Mouse (Mus musculus): ENCODE data around the gene Gemin2. TPM values are rescaled to one million over a fixed set of nuclear protein-coding genes. Genes with fewer than 3 reads are reported as not detected.
"Not testable (repeated sequence)": the region's sequence is repeated elsewhere in the genome, so short reads cannot be mapped to it uniquely, and the experiment has no call there.

Gemin2 gene
- 23.6 and 26.4 TPM in 2 replicates for polyA plus RNA-seq (2015; fragmentation: Nextera tagmentation; extraction: Ambion mirVana)

DNA sequence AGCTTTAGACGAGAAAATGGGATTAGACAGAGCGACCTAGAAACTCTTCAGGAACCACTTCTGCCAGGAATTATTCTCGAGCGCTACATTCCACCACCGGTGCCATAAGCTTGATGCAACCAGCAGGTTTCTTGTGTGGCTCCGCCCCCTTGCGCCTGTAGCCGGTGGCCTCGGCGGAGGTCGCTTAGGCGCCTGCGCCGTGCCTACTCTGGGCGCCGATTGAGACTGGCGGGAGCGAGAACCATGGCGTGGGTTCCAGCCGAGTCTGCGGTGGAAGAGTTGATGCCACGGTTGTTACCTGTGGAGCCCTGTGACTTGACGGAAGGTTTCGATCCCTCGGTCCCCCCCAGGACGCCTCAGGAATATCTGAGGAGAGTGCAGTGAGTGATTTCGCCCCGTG, at the start of gene Gemin2:
Gene Gemin2 (plus strand): TSS at position 160 of the 400 bp plus-strand sequence.
- H3K4me1 ChIP-seq, result peaks cover 19% of the 10 kb centered on the region
- WGBS, result under 1% methylated on average over 28 of the region's 28 CpGs
- H3K27ac ChIP-seq (replicated peaks), result peak within 1 kb of the TSS; percentile 91
- H3K27me3 ChIP-seq, result no peaks in the 10 kb centered on the region
- H3K4me2 ChIP-seq (replicated peaks), result peak within 1 kb of the TSS; percentile 71
- no peaks in the 10 kb centered on the region; the same call in 1 of the 2 replicates for H3K36me3 ChIP-seq
- peak; percentile 75 for ATAC-seq (ENCODE audit: insufficient number of reproducible peaks, low FRiP score, low TSS enrichment, low read depth)
- peak within 1 kb of the TSS; percentile 86 for H3K4me3 ChIP-seq (replicated peaks)
- peak within 1 kb of the TSS; percentile 37 for H3K9ac ChIP-seq
- no peaks in the 10 kb centered on the region for H3K9me3 ChIP-seq (replicated peaks)

DNA sequence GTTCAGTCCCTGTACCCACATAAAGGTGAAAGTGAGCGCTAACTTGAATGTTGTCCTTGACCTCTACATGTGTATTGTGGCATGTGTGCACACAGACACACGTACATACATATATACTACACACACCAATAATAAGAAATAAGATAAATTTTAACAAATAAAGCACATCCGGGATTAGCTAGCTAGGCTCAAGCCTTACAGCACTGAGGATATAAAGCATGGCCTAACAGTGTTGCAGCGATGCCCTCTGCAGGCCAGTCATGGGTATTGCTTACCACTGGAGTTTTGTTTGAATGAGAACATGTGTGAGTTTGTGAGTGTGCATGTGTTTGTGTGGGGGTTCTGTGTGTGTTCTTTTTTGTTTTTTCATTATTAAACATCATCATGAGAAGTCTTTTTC, 48.6 kb upstream of the Gemin2 start:
- ATAC-seq (ENCODE audit: insufficient number of reproducible peaks, low FRiP score, low TSS enrichment, low read depth), result no peak
- H3K36me3 ChIP-seq, result peaks cover 66% of the 10 kb centered on the region
- no peaks in the 10 kb centered on the region for H3K27me3 ChIP-seq

DNA sequence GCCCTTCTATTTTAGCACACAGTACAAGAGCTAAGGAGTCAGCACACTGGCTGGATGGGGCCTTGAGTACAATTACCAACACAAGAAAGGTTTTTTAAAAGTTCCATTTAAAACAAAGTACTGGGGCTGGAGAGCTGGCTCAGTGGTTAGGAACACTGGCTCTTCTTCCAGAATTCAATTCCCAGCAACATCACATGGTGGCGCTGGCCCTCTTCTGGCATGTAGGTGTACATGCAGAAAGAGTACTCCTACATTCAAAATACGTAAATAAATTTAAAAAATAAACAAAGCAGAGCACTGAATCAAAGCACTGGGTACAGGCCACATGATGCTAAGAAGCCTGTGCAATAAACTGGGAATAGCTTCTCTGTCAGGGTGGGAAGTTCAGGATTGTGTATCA, 36.2 kb upstream of the Gemin2 start:
- no peak for ATAC-seq (ENCODE audit: insufficient number of reproducible peaks, low FRiP score, low TSS enrichment, low read depth)
- WGBS, result 78% methylated on average over 2 of the region's 2 CpGs
- Histone ChIP-seq H3K4me1 (no peaks in the 10 kb centered on the region), H3K27ac (replicated peaks) (no peak overlapping the region), H3K27me3 (no peaks in the 10 kb centered on the region), H3K9ac (no peak overlapping the region), H3K36me3 (peaks cover 55% of the 10 kb centered on the region), H3K9me3 (replicated peaks) (no peaks in the 10 kb centered on the region), H3K4me3 (replicated peaks) (no peak overlapping the region), H3K4me2 (replicated peaks) (no peak overlapping the region)

More for the DNA sequence above, 48.6 kb upstream of the Gemin2 start:
- Histone ChIP-seq H3K27ac (replicated peaks) (no peak overlapping the region), H3K4me2 (replicated peaks) (no peak overlapping the region), H3K9me3 (replicated peaks) (no peaks in the 10 kb centered on the region), H3K4me1 (no peaks in the 10 kb centered on the region), H3K9ac (no peak overlapping the region), H3K4me3 (replicated peaks) (no peak overlapping the region)
- WGBS, result 70% methylated on average over 4 of the region's 4 CpGs

DNA sequence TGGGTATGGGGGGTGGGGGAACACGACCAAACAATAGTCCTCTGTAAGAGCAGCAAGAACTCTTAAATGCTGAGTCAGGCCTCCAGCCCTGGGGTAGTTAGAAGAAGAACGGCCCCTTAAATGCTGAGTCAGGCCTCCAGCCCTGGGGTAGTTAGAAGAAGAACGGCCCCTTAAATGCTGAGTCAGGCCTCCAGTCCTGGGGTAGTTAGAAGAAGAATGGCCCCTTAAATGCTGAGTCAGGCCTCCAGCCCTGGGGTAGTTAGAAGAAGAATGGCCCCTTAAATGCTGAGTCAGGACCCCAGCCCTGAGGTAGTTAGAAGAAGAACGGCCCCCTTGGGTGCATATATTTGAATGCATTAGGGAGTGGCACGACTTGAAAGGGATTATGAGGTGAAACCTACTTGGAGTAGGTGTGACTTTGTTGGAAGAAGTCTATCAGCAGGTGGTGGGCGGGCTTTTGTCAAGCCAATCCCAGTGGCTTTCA, 32.0 kb upstream of the Gemin2 start:
- H3K4me2 ChIP-seq (replicated peaks); H3K27me3 ChIP-seq; H3K9me3 ChIP-seq (replicated peaks); H3K4me3 ChIP-seq (replicated peaks); ATAC-seq (ENCODE audit: insufficient number of reproducible peaks, low FRiP score, low TSS enrichment, low read depth); H3K4me1 ChIP-seq; H3K27ac ChIP-seq (replicated peaks); H3K9ac ChIP-seq: not testable (repeated sequence)
- peaks cover 68% of the 10 kb centered on the region for H3K36me3 ChIP-seq
- 74% methylated on average over 6 of the region's 6 CpGs for WGBS

DNA sequence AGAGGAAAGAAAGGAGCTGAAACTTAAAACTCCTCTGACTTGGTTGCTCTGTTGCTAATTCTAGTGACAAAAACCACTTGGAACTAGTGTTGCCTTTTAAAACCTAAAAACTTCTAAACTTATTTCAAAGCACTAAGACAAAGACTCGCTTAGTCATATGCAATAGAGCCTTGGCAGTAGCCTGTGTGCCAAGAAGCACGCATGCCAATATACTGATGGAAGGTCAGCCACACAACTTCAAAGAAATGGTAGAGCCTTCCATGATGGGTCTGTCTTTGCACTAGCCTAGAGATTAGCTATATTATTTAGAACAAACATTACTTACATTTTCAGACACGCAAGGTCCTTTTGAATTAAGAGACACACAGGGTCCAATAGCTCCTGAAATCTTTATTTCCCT, 27.4 kb upstream of the Gemin2 start:
- H3K36me3 ChIP-seq, result peaks cover 72% of the 10 kb centered on the region
- H3K9ac ChIP-seq, result no peak overlapping the region
- H3K4me3 ChIP-seq (replicated peaks), result no peak overlapping the region
- no peak overlapping the region for H3K4me2 ChIP-seq (replicated peaks)
- no peaks in the 10 kb centered on the region for H3K9me3 ChIP-seq (replicated peaks)
- H3K27me3 ChIP-seq, result no peaks in the 10 kb centered on the region
- no peak overlapping the region for H3K27ac ChIP-seq (replicated peaks)
- no peaks in the 10 kb centered on the region for H3K4me1 ChIP-seq
- 96% methylated on average over 3 of the region's 3 CpGs for WGBS
- no peak for ATAC-seq (ENCODE audit: insufficient number of reproducible peaks, low FRiP score, low TSS enrichment, low read depth)

DNA sequence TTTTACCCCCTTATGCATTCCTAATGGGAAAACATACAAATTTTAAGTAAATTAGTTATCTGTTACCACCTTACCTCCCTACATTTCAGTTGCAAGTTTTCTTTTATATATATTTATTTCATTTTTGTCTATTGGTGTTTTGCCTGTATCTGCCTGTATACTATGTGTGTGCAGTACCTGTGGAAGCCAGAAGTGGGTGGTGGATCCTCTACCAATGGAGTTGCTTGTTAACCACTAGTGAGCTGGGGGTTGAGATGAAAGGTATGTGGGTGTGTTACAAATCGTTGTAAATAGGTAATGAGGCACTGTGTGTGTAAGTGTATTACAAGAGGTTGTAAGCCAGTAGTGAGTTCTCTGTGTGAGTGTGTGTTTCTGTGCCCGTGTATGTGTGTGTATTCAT, 2.7 kb upstream of the Gemin2 start:
- Histone ChIP-seq H3K36me3 (peaks cover 15% of the 10 kb centered on the region), H3K4me3 (replicated peaks) (peak overlapping the region; percentile 86), H3K27me3 (no peaks in the 10 kb centered on the region), H3K27ac (replicated peaks) (no peak overlapping the region), H3K9ac (0 out of 2 replicates have a peak overlapping the region, but pooled peaks have one; percentile 80), H3K9me3 (replicated peaks) (no peaks in the 10 kb centered on the region), H3K4me2 (replicated peaks) (peak overlapping the region; percentile 63), H3K4me1 (peaks cover 26% of the 10 kb centered on the region)
- no peak for ATAC-seq (ENCODE audit: insufficient number of reproducible peaks, low FRiP score, low TSS enrichment, low read depth)
- 60% methylated on average over 2 of the region's 2 CpGs for WGBS

DNA sequence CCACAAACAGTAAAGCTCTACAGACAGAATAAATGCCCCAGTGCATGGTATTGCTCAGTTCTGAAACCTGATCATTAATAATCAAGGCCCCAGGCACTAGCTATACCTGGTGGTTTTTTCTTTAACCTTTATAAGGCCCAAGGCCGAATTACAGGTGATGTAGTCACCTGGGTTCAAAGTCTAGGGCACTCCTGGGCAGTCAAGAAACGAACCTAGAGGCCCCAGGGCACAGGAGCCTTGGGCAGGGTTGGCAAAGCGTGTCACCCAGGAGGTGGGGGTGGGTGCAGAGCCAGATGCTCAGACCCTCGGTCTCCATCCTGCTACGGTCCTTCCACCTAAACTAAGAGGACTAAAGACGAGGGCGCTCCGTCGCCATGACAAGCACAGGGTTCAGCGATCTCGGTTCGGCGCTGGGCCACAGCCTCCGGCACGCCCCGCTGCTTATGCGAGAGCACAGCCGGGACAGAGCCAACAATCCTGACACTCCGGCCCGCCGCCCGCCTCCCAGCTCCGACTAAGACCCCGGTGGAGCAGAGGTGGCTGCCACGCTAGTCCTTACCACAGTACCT, 1.8 kb upstream of the Gemin2 start:
- peaks cover 7% of the 10 kb centered on the region for H3K36me3 ChIP-seq
- WGBS, result under 1% methylated on average over 25 of the region's 25 CpGs
- H3K27me3 ChIP-seq, result no peaks in the 10 kb centered on the region
- H3K4me1 ChIP-seq, result peaks cover 26% of the 10 kb centered on the region
- peak overlapping the region; percentile 80 for H3K9ac ChIP-seq
- no peaks in the 10 kb centered on the region for H3K9me3 ChIP-seq (replicated peaks)
- H3K4me3 ChIP-seq (replicated peaks), result peak overlapping the region; percentile 86
- peak; percentile 67 for ATAC-seq (ENCODE audit: insufficient number of reproducible peaks, low FRiP score, low TSS enrichment, low read depth)
- H3K4me2 ChIP-seq (replicated peaks), result peak overlapping the region; percentile 63
- H3K27ac ChIP-seq (replicated peaks), result peak overlapping the region; percentile 95

DNA sequence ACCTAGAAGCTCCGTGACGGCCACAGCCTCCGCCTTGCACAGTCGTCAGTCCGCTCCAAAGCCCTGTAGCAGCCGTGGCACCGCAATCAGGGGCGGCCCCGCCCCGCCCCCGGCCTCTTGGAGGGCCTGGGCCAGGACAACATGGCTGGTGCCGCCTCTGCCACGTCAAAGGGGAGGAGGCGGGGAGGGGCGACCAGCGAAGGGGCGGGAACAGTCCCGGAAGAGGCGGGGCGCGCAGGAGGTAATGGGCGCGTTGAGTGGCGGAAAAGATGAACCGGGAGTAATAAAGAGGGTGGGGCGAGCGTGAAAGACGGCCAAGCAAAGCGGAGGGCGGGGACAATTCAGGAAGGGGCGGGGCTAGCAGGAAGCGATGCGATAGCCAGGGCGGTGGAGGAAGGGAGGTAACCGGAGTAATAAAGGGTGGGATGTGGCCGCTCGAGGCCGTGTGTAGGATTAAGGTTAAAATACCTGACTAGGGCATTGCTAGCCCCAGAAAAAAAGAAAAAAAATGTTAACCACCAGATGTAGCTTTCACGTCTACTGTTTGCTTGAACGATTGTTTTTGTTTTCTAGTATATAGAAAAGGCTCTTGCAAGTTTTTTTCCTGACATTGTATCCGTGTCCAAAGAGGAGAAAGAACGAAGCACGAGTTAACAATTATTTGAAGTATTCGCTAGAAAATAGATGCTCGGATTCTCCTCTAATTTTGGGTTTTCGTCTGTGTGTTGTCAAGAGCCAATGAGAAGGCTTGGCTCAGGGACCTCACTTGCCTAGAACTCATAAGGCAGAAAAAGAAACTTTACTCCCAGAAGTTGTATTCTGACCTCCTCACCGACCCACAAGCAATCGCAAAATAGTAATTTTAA, 1.1 kb upstream of the Gemin2 start, which contains the start of gene Sec23a:
Gene Sec23a (minus strand): TSS at position 174 of the 866 bp plus-strand sequence.
- WGBS, result under 1% methylated on average over 48 of the region's 48 CpGs

DNA sequence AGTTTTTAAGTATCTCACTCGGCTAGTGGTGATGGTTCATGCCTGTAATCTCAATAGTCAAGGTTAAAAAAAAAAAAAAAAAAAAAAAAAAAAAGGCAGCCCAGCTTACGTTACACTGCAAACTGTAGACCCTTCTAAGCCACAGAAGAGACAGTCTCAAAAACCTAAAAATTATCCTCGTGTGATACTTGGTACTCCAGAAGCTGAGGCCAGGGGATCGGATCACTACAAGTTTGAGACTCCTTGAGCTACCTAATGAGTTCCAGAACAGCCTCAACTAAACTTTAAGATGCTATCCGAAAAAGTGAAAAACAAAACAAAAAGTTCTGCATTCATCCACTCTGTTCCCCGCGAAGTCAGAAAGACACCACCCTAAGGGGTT, 492 bp upstream of the Gemin2 start:
- 2% methylated on average over 7 of the region's 7 CpGs for WGBS
- peaks cover 25% of the 10 kb centered on the region for H3K4me1 ChIP-seq
- no peaks in the 10 kb centered on the region for H3K27me3 ChIP-seq
- peak overlapping the region; percentile 71 for H3K4me2 ChIP-seq (replicated peaks)
- H3K36me3 ChIP-seq, result no peaks in the 10 kb centered on the region; the same call in 1 of the 2 replicates
- H3K27ac ChIP-seq (replicated peaks), result peak overlapping the region; percentile 91
- peak overlapping the region; percentile 86 for H3K4me3 ChIP-seq (replicated peaks)
- no peaks in the 10 kb centered on the region for H3K9me3 ChIP-seq (replicated peaks)
- H3K9ac ChIP-seq, result peak overlapping the region; percentile 37
- ATAC-seq (ENCODE audit: insufficient number of reproducible peaks, low FRiP score, low TSS enrichment, low read depth), result no peak

More for the DNA sequence above, 1.1 kb upstream of the Gemin2 start, which contains the start of gene Sec23a:
- Histone ChIP-seq H3K9ac (peak within 1 kb of the TSS; percentile 80), H3K9me3 (replicated peaks) (no peaks in the 10 kb centered on the region), H3K4me1 (peaks cover 26% of the 10 kb centered on the region), H3K4me2 (replicated peaks) (peak within 1 kb of the TSS; percentile 71), H3K4me3 (replicated peaks) (peak within 1 kb of the TSS; percentile 86), H3K27me3 (no peaks in the 10 kb centered on the region), H3K27ac (replicated peaks) (peak within 1 kb of the TSS; percentile 95), H3K36me3 (peaks cover 2% of the 10 kb centered on the region)
- ATAC-seq (ENCODE audit: insufficient number of reproducible peaks, low FRiP score, low TSS enrichment, low read depth), result peak; percentile 98

DNA sequence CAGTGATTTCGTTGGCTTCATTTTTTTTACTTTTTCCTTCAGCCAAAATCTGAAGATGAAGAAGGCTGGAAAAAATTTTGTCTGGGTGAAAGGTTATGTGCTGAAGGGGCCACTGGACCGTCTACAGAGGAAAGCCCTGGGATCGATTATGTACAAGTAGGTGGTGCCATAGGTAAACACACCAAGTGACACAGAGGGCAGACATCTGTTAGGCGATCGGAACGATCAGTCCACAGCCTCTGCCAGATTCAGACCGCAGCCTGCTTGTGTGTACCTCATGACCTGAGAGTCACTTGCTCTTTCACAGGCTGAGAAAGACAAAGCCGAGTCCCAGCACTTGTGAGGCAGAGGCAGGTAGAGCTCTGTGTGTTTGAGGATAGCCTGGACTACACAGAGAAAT, 4.8 kb downstream of the Gemin2 start:
- 64% methylated on average over 8 of the region's 8 CpGs for WGBS
- Histone ChIP-seq H3K4me3 (replicated peaks) (no peak overlapping the region), H3K4me1 (no peaks in the 10 kb centered on the region), H3K9ac (no peak overlapping the region), H3K27ac (replicated peaks) (no peak overlapping the region), H3K9me3 (replicated peaks) (no peaks in the 10 kb centered on the region), H3K27me3 (no peaks in the 10 kb centered on the region), H3K36me3 (peaks cover 26% of the 10 kb centered on the region), H3K4me2 (replicated peaks) (no peak overlapping the region)
- ATAC-seq (ENCODE audit: insufficient number of reproducible peaks, low FRiP score, low TSS enrichment, low read depth), result no peak

DNA sequence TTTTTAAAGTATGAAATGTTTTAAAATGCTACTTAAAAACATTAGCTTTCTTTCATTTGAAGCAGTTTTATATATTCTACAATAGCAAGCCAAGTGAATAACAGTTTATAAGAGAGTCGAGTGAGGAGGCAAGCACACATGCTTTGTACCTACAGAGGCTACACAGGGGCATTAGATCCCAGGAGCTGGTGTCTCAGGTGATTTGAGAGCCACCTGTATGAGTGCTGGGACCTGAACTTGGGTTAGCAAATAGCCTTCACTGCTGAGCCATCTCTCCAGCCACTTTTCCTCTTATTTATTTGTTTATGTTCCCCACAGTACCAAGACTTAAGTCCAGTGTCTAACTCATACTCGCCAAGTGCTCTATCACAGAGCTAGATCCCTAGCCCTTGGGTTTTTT, 6.7 kb downstream of the Gemin2 start:
- Histone ChIP-seq H3K36me3 (peaks cover 36% of the 10 kb centered on the region), H3K4me1 (no peaks in the 10 kb centered on the region)

More for the DNA sequence above, 6.7 kb downstream of the Gemin2 start:
- Histone ChIP-seq H3K27ac (replicated peaks) (no peak overlapping the region), H3K4me3 (replicated peaks) (no peak overlapping the region), H3K9ac (no peak overlapping the region), H3K4me2 (replicated peaks) (no peak overlapping the region), H3K9me3 (replicated peaks) (no peaks in the 10 kb centered on the region), H3K27me3 (no peaks in the 10 kb centered on the region)
- no peak for ATAC-seq (ENCODE audit: insufficient number of reproducible peaks, low FRiP score, low TSS enrichment, low read depth)
- 81% methylated on average over 2 of the region's 2 CpGs for WGBS
